Mouse (Mus musculus) layer of hippocampus, adult 9-10 months (tissue): Measurements from ENCODE around the gene Mdm2.

Experiments
- DNase-seq: peaks from one replicate; pipeline ENCODE4 v3.0.0; 2022; ENCODE audit warnings: low spot score

The Mdm2 gene

DNA sequence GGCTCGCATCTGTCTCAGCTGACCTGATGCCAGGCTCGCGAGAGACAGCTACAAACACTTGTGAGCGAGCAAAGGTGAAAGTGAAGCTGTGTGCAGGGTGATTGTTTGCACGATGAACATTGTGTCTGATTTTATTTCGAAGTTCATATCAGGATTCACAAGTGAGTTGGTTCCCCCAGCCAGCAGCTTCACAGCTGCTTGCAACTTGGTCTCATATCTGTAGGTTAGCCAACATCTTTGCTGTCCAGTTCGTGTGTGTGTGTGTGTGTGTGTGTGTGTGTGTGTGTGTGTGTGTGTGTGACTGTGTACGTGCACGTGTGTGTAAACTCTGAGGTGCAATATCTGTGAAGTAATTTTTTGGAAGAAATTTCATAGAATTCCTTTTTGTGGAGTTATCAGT is 55.1 kb downstream of the Mdm2 start:
- no peak for DNase-seq

DNA sequence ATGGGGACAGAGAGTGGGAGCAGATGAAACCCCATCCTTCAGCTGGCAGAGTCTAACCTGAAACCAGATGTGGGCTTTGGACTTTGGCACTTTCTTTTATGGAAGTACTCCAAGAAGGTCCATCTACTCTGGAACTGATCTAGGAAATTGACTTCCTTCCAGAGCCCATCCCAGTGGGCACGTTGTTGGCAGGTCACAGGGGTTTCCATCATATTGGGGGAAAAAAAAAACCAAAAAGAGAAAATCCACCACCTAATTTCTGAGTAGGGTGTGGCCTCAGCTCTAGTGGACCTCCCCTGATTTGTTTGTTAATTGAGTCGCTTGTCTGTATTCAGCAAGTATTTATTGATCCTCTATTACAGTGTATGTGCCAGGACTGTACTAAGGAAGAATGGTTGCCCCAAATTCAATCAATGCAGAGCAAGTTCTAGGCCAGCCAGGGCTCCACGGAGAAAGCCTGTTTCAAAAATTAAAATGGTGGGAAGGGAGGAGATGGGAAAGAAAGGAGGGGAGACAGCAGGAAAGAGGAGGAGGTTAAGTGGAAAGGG is 55.9 kb downstream of the Mdm2 start:
- DNase-seq, result no peak

DNA sequence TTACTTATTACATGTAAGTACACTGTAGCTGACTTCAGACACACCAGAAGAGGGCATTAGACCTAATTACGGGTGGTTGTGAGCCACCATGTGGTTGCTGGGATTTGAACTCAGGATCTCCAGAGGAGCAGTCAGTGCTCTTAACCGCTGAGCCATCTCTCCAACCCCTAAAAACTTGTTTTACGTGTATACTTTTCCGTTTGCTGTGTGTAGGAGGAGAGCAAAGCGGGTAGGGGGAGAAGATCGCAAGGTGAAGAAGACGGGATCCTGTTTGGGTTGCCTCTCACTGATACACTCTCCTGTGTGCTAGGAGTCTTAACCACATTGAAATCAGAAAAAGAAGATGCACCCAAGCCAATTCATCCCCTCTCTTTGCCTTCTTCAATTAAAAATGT is 56.8 kb downstream of the Mdm2 start:
- DNase-seq, result no peak

DNA sequence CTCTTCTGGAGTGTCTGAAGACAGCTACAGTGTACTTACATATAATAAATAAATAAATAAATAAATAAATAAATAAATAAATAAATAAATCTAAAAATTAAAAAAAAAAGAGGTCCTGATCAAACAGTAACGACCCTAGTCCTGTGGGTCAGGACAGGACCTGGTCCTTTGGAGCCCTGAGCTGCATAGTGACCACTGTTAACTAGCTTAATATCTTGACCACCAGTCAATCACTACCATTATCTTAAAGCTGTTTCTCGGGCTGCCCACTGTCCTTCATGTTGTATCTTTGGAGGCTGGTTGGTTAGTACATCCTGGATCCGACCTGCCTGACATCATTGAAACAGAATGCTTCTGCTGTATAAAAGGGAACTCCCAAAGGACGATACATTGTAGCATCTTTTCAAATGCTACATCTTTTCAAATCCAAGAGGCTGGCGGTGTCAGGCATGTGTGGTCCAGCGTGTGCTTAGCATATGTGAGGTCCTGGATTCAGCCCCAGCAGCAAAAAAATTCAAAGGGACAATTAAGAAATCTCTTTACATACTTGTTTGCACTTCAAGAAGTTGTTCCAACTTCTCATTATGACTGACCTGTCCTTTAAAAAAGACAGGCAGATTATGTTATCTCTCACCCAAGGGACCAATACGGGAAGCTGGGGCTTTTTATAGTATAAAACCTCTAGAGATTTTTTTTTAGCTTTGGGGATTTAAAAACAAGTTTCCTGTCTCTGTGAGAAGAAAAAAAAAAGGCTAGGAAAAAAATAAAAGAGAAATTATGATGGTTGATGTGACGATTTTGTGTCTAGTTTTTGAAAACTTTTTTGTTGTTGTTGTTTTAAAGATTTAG is 57.4 kb downstream of the Mdm2 start:
- no peak for DNase-seq

DNA sequence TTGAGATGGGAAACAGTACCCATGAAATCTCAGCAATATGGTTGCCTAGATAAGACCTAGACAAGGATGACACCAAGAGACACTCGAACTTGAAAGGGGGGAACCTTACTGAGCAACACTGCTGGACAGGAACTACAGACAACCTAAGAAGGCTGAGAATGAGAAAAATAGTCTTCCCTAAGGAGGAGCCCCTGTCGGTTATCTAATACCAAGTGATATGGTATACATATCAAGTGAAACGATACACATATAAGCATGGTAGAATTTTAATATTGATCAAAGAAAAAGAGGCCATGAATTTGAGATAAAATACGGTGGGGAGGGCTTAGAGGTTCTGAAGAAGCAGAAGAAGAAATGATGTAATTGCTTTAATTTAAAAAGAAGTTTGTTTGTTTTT is 58.2 kb downstream of the Mdm2 start:
- no peak for DNase-seq

DNA sequence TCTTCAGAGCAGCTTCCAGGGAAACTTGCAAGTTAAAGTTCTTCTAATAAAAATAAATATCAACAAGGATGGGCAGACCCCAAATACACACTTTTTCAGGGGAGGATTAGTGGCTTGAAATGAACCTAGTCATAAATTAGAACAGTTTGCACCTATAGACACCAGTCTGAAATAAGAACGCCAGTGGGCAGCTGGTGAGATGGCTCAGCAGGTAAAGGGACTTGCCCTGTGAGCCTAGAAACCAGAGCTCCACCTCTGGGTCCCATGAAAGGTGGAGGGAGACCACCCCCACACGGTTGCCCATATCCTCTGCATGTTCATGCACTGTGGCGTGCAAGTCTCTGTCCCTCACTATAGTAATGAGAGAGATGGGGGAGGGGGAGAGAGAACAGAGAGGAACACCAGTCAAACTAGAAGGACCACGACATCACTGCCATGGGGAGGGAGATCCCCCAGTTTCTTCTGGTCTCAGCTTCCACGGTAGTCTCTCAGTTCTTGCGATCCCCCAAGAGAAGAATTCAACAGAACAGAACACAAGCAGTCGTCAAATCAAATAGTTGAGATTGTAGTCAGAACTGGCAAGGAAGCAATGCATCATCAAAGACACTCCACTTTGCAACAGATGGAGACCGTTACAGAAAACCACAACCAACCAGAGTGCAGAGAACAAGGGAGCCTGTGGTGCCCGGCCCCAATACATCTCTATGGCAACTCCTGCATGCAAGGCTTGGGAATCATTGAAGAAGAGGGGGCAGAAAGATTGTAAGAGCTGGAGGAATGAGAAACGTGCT is 58.8 kb downstream of the Mdm2 start:
- DNase-seq, result no peak

DNA sequence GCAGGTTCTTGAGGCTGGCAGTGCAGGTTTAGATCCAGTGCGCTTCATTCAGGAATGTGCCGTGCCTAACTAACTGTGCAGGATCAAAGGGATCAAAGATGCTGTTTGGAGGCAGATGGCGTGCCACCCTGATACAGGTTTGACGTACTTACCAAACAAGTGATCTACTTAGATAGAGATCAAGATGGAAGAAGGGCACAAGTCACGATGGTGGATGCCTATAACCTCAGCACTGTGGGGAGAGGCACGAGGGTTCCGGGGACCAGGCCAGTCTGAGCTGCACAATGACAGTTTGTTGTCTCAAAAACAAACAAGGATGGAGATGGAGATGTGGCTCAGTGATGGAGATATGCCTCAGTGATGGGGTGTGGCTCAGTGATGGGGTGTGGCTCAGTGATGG is 59.8 kb downstream of the Mdm2 start:
- DNase-seq, result no peak

DNA sequence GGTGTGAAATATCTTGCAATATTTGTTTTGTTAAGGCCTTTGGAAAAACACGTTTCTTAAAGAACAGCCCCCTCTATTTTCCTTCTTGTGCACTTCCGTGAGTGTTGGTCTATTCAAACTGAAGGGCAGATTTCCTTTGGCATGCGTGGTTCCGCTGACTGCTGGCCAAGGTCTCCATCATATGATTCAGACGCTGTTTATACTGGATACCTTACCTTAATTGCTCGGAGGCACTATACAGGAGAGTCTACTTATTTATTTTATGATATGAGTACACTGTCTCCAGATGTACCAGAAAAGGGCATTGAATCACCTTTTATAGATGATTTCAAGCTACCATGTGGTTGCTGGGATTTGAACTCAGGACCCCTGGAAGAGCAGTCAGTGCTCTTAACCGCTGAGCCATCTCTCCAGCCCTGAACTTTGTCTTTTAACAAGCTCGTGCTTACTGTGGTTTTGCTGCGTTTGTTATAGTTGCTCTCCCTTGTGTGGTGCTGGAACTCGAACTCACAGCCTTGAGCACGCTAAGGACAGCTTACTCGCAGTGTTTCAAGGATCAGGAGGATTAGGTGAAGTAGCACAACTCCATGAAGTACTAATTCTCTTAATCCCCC is 60.4 kb downstream of the Mdm2 start:
- no peak for DNase-seq

DNA sequence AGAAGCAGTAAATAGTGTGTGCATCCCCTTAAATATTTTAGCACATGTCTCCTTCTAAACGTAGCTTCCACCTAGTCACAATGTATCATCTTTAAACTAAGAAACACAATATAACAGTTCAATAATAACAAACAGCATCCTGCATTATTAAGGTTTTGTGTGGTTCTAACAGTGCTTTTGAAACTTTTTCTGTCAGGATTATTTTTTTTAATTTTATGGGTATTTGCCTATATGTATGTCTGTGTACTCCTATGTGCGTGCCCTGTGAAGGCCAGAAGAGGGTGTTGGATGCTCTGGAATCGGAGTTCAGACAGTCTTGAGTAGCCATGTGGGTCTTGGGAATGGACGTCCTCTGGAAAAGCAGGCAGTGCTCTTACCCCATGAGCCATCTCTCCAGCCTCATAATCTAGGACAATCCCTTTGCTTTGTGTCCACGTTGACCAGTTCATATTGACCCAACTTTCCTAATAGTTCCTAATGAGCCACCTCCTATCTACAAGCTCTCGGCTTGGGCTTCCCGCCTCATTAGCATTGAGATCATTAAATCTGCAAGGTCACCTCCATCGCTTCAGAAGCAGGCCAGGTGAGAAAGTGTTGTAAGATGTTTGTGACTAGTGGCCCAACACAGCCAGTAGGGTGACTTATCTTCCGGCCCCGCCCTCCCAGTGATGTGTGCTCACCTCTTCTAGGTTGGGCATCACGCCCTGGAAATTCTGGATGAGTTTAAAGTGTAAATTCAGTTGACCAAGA is 61.1 kb downstream of the Mdm2 start:
- DNase-seq, result no peak

DNA sequence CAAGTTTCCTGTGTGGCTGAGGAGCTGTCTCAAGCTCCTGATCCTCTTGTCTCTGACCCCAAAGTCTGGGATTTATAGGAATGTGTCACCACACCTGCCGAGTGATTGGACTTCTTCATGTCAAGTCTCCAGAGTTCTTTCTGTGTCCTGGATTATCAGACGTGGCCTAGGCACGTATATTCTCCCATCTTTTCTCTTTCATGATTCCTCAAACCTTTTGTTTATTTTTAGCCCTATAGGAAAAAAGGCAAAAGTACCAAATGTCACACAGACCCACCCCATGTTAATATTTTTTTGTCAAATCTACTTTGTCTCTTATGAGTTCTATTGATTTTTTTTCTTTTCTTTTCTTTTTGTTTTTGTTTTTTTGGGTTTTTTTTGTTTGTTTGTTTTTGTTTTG is 61.9 kb downstream of the Mdm2 start:
- no peak for DNase-seq

DNA sequence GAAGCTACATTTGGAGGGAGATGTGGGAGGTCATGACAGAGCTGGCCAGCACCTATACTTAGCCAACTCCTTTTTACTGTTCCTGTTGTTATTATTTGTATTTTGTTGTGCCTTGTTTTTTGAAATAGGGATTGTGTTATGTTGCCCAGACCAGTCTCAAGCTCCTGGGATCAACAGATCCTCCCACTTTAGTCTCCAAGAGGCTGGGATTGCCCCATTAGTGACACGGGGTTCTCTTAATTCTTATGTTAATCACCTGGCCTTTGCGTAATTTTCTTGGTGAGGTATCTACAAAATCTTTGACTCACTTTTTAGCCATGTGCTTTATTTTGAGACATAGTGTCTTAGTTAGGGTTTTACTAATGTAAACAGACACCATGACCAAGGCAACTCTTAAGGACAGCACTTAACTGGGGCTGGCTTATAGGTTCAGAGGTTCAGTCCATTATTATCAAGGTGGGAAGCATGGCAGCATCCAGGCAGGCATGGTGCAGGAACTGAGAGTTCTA is 62.5 kb downstream of the Mdm2 start:
- DNase-seq, result no peak

DNA sequence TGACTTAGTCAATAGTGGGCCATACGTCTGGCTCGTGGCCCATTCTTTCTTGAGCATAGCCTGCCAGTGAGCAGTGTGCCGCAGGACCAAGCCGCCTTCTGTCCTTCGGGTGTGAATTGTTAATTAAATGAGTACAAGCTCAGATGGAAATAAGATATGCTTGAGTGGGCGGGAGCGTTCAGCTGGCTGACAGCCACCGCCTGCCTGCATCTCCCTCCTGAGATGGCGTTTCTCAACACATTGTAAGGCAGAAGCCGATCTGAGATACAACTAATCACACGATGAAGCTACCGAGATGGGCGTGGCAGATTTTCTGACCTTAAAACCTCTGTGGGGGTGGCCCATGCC is 63.4 kb downstream of the Mdm2 start:
- no peak for DNase-seq

DNA sequence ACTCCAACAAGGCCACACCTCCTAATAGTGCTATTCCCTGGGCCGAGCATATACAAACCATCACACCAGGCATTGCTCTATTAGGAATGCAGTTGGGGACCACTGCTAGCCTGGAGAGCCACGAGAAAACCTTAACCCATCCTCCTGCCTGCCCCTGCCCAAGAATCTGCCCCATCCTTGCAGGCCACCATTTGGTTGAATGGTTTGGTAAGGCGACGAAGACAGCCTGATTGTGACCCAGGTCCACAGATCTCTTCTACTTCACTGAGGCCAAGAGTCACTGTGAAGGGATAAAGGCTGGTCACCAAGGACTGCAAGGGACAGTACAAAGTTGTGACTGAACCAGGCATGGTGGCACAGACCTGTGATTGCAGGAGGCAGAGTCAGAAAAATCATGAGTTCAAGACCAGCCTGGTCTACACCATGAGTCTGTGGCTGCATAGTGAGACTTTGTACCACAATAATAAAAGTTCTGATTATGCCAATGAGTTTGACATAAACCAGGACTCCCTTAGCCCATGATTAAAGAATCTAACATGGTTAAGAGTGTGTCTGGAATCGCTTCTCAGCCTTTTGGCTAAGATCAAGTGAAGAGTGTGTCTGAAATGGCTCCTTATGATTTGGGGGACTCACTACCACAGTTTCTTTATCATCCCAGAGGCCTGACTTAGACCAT is 63.9 kb downstream of the Mdm2 start:
- DNase-seq, result no peak

DNA sequence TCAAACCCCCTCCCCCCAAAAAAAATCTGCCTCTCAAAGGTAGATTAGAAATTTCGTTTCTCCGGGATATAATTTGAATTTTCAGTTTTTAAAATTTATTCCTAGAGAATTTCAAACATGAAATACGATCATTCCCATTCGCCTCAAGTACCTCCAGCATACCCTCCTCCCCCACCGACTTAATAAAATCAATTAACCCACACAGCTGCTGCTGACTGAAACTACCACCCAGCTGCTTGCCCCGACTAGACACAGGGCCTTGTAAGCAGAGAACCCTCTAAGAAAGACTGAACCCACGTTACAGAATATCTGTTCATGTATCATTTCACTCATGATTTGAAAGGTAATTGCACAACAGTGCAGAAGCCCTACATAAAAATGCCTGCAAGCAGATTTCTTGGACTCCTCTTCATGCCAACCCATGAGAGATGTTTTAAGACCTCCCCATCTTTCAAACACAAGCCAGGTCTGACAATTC is 65.0 kb downstream of the Mdm2 start:
- no peak for DNase-seq

DNA sequence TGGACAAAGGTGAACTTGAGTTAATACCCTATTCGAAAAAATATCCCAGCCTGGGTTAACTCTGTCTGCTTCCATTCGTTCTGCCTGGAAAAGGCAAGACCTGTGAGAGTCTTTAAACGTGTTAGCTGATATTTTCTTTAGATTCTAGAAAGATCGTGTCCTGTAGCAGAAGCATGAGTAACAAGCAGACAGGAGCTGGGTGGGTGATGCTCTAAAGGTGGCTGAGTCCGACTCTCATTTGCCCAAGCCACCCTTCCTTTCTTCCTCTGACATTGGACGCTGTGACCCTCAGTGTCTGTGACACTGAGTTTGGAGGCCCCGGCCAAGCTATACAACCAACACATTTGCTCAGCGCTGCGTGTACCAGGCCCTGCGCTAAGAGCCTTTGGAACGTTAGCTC is 65.7 kb downstream of the Mdm2 start:
- no peak for DNase-seq

DNA sequence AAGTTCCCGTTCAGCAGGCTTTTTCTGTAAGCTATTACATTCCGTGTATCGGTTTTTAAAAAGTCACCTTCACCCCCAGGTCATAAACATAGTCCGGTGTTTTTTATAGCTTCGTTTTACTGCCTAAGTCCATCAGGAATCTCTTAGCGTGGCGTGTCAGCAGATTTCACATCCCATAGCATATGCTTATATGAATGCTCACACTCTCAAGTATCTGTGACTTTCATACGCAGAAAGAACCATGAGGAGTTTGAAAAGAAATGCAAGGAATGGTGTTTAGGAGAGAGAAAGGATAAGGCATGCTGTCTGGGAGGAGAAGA is 66.2 kb downstream of the Mdm2 start:
- DNase-seq, result no peak

DNA sequence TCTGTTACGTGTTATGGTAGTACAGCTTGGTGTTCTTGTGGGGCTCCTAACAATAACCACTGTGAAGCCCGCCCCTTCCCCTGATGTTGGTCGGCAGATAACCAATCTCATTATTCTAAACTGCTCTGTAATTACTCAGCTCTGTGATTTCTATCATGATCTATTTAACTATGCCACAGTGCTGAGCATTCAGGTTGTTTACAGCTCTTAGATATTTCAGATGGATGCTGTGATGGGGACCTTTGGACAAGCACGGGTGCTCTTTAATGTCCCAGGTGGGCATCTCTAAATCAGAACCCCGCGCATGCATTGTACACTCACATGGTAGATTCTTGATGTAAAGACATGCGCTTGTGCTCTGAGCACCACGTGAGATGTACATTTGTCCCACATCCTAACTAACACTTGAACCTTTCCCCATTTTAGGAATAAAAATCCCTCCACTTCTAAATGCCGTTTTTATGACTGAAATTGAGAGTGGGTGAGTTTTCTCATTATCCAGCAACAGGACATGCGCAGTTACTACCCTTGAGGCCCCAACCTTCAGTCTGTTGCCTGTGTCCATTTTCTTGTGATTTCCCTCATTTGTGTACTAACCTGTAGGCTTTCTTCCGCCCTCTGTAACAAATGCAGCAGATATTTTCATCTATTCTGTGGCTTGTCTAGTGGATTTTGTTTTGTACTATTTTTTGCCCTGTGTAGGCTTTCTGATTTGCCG is 66.7 kb downstream of the Mdm2 start:
- DNase-seq, result no peak

DNA sequence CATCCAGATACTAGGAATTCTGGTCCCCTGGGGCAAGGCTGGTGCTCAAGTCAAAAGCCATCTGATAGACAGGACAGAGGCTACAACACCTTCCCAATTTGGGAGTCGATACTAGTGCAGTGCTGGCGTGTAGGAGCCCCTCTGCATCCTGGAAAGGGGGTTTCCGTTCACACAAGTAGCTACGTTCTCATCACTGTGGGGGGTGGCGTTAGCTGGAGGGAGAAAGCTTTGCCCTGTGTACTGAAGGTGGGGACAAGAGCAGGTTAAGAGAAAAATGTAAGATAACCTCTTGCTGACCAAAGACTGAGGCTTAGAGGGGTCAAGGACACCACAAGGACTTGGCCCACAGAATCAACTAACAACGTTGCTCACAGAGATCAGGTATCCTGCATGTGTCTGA is 67.3 kb downstream of the Mdm2 start:
- DNase-seq, result no peak

DNA sequence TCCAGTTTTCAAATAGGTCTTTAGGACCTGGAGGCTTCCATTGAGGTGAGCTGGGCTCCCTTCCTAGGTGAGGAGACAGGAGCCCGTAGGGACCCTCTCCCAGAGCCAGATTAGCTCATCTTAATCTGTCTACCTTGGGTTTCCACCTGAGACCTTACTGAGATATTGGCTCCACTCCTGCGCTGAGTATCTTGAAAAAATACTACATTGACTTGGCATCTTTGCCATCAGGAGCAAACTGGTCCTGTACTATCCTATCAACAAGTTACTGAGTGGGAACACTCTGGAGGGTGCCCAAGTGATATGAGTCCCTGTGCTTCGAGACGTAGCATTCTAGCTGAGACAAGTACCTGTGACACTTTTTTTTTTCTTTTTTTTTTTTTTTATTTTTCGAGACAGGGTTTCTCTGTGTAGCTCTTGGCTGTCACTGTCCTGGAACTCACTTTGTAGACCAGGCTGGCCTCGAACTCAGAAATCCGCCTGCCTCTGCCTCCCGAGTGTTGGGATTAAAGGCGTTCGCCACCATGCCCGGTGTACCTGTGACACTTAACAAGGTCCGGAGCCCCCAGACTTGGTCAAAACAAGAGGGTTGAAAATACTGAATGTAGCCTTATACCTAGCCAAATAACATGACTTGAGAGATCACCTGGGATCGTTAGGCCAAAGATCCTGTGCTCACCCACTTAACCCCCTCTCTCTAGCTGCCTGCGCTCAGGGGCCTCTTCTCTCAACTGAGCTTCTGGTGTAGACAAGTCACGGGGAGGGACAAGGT is 67.9 kb downstream of the Mdm2 start:
- DNase-seq, result no peak

DNA sequence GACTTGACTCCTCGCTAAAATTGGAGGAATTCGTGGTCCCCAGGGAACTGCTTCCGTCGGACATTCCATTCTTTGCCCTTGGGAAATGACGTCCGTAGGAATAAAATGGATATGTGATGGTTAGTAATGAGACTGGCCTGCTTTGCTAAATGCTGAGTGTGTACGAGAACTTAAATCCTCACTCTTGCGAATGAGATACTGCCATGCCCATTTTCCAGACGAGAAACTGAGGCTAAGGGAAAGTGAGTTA is 68.4 kb downstream of the Mdm2 start:
- DNase-seq, result no peak
